Mouse (Mus musculus): ENCODE data around the gene Ints4. TPM values are rescaled to one million over a fixed set of nuclear protein-coding genes. Genes with fewer than 3 reads are reported as not detected.
A peak's percentile ranks its signal among the peaks of the same experiment; 100 is the strongest.
"Not testable (repeated sequence)": the region's sequence is repeated elsewhere in the genome, so short reads cannot be mapped to it uniquely, and the experiment has no call there.

Ints4 gene
- total RNA-seq (2021) = 10 to 100 TPM; 29.6 to 31.1 TPM
- long read RNA-seq, experiment 1, transcript Ints4-201 (23 exons, 3,240 nt) = major isoform, 18 of 31 reads
- long read RNA-seq, experiment 1, partial matches to known transcripts = 4 of 31 reads
- long read RNA-seq, experiment 1, other reads (novel, unspliced or antisense) = 9 of 31 reads
- long read RNA-seq, experiment 2, transcript Ints4-201 (23 exons, 3,240 nt) = major isoform, 11 of 17 reads
- long read RNA-seq, experiment 2, partial matches to known transcripts = 3 of 17 reads
- long read RNA-seq, experiment 2, other reads (novel, unspliced or antisense) = 3 of 17 reads

- peak; percentile 94 to 95 for DNase-seq (ENCODE audit: low spot score in 2 of 2)
These were observed at the start of gene Ints4 for GRCm38 (mm10) chr7:97480821-97481339. TSS of gene Ints4 (plus strand) at chr7:97480956.

DNA sequence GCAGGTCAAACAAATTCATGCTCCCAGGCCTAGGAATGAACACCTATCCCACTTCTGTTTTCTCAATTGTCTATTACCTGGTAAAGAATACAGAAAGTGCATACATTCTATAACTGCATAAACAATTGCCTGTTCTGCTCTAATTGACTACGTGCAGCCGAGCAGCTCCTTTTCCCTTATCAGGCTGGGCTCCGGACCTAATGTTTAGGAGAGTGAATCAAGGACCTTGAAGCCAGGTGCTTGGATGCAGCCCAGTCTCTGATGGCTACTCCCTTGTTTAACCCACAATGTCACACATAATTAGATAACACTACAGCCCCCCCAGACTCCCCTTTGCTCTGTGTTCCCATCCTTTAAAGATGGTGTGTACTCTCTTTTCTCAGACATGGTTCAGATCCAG is 47.2 kb upstream of the Ints4 start:
- not testable (repeated sequence) for DNase-seq (ENCODE audit: low spot score in 2 of 2)

DNA sequence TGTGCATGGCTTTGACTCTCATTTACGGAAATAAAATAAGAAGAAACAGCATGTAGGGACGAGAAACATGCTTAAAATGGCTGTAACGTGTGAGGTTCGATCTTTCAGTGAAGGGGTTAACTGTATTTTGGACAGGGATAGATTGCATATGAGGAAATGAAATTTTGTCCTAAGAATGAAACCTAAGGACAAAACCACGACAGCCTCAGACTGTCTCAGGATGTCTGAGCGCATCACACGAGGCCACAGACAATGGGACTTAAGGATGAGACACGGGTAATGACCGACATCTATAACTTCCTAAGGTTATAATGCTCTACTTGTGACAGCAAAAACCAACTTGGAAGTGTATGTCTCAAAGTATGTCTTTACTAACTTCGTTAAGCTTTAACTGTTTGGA is 46.2 kb upstream of the Ints4 start:
- DNase-seq (ENCODE audit: low spot score in 2 of 2) = no peak

- no peak for DNase-seq (ENCODE audit: low spot score in 2 of 2)
These were observed 41.8 kb upstream of the Ints4 start for GRCm38 (mm10) chr7:97438986-97439385.

DNA sequence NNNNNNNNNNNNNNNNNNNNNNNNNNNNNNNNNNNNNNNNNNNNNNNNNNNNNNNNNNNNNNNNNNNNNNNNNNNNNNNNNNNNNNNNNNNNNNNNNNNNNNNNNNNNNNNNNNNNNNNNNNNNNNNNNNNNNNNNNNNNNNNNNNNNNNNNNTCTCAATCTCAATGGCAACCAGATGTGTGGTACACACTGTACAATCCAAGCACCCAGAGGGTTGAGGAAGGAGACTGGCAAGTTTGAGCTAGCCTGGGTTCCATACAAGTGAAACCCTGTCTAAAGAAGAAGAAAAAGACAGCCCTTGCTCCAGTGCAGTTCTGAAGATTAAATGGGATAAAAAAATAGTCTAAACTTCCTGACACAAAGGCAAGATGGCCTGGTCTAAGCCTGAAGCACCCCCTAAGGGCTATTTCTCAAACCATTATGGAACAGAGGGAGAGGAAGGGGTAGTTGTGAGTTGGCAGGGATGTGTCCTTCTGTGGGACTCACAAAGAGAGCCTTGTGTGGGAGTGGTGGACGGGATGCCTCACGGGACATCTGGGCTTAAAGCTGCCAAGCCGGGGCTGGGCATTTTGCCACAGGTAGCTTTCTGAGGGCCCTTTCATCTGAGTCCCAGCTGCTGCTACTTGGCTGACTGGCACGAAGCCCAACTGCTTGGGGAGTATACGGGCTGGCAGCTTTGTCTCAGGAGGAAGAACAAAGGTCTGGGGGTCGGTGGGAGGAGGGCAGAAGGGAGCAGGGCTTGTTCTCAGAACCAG is 34.4 kb upstream of the Ints4 start:
- peak; percentile 85 to 90 for DNase-seq (ENCODE audit: low spot score in 2 of 2)

DNA sequence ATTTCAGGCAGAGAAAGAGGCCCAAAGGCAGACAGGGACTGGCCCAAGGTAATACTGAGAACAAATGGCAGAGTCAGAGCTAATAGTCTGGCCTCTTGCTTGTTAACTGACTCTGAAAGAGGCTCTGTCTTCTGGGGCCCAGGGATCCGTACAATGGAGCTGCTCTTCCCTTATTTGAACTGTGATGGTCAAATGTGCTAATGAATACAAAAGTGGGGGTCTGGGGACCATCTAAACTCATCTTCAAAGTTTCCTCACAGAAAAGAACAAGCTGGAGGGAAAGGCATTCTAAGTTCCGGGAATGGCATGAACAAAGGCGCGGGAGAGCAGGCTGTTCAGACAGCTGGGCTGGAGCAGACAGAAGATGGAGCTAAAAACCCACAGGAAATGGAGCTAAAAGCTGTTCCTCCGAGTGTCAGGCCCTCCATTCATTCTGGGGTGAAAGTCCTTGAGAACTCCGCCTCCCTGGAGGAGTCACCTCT is 33.7 kb upstream of the Ints4 start:
- DNase-seq (ENCODE audit: low spot score in 2 of 2) = peak in 1 of 2 experiments; percentile 5

- not testable (repeated sequence) for DNase-seq (ENCODE audit: low spot score in 2 of 2)
These were observed 29.7 kb upstream of the Ints4 start, which contains the start of gene Kctd14 for GRCm38 (mm10) chr7:97451023-97451422. TSS of gene Kctd14 (plus strand) at chr7:97451323.

DNA sequence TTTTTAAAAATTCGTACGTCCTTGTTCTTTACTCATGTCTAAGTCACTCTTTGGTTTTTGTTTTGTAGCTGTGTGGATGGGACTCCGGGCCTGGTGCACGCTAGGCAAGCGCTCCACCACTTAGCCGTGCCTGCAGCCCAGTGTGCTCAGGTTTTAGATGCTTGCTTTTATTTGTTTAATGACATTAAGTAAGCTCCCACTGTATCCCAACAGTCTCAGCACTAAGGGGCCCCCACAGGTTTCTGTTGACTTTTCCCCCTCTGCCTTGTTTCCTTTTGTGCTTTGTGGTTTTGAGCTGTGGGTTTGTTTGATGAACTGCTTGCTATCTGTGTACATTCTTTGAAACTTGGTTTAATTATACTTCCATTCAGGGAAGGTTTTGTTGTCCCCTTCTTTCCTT is 28.6 kb upstream of the Ints4 start:
- DNase-seq (ENCODE audit: low spot score in 2 of 2) = no peak

DNA sequence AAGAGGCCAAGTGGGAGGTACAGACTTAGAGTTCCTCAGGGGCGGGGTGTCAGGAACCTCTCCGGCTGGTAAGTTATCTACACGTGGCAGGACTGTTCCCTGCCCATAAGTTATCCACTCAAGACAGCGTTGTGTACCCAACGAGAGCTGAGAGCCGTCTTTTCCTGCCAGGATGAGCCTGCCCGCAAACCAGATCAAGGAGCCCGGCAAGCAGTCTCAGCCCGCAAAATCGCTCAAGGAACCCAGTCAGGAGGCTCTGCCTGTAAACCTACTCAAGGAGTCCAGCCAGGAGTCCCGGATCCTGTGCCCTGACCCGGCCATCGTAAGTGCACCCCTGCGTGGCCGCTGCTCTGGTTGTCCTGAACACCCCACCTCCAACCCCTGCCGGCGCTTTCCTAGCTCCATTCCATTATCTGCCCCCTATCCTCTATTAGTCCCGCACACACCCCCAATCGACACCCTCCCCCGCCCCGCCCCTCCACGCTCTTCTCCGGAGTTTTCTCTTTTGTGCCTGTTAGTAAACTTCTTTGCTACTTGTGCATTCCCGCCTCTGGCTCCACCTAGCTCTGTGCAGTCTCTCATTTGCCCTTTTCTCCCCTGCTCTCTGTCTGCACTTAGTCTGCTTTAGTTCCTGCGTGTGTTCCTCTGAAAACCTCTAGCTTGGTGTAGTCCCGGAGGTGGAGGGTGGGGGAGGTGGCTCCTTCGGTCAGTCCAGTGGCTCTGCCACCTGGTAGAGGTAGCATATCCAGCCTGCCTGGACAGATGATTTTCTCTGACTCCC is 27.4 kb upstream of the Ints4 start:
- DNase-seq (ENCODE audit: low spot score in 2 of 2) = no peak

GRCm38 (mm10) chr7:97454795-97455194 is 26.0 kb upstream of the Ints4 start:
- no peak for DNase-seq (ENCODE audit: low spot score in 2 of 2)

- no peak for DNase-seq (ENCODE audit: low spot score in 2 of 2)
These were observed 25.2 kb upstream of the Ints4 start for GRCm38 (mm10) chr7:97455577-97455976.

- no peak for DNase-seq (ENCODE audit: low spot score in 2 of 2)
These were observed 7.8 kb upstream of the Ints4 start for GRCm38 (mm10) chr7:97473001-97473400.

GRCm38 (mm10) chr7:97479349-97479748 is 1.4 kb upstream of the Ints4 start:
- DNase-seq (ENCODE audit: low spot score in 2 of 2) = no peak

GRCm38 (mm10) chr7:97480290-97480689 is 466 bp upstream of the Ints4 start:
- DNase-seq (ENCODE audit: low spot score in 2 of 2) = no peak

DNA sequence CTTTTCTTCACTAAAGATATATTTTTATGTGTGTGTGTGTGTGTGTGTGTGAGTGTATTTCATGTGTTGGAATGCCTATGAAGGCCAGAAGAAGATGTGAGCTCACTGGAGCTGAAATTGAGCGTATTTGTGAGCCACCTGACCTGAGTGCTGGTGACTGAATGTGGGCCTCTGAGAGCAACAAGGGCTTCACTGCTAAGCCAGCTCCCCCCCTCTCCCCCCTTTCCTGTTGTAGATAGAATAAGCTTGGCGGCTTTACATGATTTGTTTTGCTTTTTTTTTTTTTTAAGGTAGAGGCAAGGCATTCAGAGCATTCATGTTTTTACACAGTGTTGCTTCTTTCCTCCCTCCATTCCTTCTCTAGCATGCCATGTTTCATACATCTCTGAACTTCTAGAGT is 2.6 kb downstream of the Ints4 start:
- no peak for DNase-seq (ENCODE audit: low spot score in 2 of 2)

DNA sequence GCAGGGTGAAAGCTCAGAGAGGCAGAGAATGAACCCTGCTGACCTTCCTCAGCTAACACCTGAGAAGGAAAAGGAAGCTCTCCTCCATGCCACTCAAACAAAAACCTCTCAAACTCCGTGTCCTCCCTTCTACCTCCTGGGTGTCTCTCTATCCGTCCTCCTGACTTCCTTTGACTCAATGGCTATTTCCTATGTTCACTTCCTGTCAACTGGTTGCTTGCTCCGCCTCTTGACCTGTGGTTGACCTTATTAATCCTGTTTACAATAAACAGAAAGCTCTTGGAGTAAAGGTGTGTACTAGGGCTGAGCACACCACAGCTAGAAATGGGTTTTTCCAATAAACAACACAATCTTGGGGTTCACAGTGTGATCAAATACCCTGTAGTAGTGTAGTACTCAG is 10.4 kb downstream of the Ints4 start:
- no peak for DNase-seq (ENCODE audit: low spot score in 2 of 2)

DNA sequence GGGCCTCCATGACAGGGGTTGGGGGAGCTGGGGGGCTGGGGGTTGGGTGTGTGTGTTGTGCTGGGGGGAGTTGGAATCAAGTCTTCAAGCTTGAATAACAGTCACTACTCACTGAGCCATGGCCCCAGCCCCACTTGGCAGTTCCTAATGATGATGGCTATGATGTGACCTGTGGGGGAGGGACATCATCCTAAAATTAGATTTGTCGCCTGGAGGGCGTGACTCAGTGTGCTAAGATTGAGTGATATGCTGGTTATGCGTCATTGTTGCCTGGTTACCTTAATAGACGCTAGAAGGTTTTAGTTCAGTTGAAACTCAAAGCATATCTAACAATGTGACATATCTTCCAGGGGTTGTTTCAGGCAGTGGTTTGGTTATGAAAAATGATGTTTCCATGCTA is 11.7 kb downstream of the Ints4 start:
- DNase-seq (ENCODE audit: low spot score in 2 of 2) = no peak

- no peak for DNase-seq (ENCODE audit: low spot score in 2 of 2)
These were observed 14.3 kb downstream of the Ints4 start for GRCm38 (mm10) chr7:97495052-97495451.

DNA sequence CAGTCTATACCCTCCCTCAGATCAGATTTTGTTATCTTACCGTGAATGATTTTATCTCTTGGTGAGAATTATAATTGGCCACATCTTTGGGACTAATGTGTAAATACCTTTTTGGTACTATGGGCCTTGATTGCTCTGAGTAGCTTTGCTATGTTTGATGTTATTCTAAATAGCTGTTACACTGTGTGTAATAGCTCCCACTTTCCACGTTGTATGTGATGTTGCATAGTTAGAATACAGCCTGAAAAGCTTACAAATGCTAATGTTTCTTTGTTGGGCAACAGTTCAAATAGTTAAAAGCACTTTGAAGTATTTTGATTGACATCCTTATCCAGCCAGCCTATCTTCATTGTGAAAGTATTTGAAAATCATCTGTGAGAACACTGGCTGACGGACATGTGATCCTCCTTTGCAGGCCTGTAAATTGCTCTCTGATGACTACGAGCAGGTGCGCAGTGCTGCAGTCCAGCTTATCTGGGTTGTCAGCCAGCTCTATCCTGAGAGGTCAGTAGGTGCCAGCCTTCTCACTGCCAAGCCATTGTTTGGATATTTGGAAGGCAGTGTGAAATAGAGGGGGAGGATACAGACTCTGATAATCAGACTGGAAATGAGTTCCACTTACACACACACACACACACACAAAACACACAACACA is 19.9 kb downstream of the Ints4 start:
- no peak for DNase-seq (ENCODE audit: low spot score in 2 of 2)

GRCm38 (mm10) chr7:97514786-97515185 is 34.0 kb downstream of the Ints4 start:
- DNase-seq (ENCODE audit: low spot score in 2 of 2) = no peak

DNA sequence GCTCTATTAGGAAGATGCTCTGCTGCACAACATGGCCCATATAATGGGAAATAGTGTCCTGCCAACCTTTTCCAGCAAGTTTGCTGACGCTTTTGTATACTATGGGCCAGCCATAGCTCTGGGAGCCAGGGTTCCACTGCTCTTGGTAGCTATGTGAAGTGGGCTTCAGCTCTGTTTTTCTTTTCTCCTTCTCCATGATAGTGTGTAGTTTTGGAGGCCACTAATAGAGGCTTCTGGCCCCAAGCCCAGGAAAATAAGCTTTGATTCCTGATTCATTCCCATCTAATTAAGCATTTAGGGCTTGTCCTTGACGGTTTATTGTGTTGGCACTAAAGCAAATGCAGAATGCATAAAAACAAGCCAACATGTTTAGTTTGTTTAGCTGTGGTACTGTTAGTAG is 39.2 kb downstream of the Ints4 start:
- no peak for DNase-seq (ENCODE audit: low spot score in 2 of 2)
